Mouse (Mus musculus) urinary bladder, postnatal 4 days (tissue): ENCODE measurements around the gene Trim60.
A peak's percentile ranks its signal among the peaks of the same experiment; 100 is the strongest.
"Not testable (repeated sequence)": the region's sequence is repeated elsewhere in the genome, so short reads cannot be mapped to it uniquely, and the experiment has no call there.

ENCODE experiments used
- DNase-seq, 2 experiments: peaks; one replicate each; pipeline ENCODE4 v3.0.0; 2021 to 2022; ENCODE audit warnings: low spot score in 2 of 2

Trim60 gene

GRCm38 (mm10) chr8:65018423-65018822, at the start of gene Trim60, which contains the start of gene Trim61:
TSS of gene Trim60 (minus strand) at chr8:65018584.
TSS of gene Trim61 (minus strand) at chr8:65018523.
- no peak for DNase-seq

GRCm38 (mm10) chr8:65067694-65068472, 49.5 kb upstream of the Trim60 start:
- no peak for DNase-seq

- DNase-seq = no peak
Measured at GRCm38 (mm10) chr8:65067031-65067430, 48.6 kb upstream of the Trim60 start.

GRCm38 (mm10) chr8:65065622-65066021, 47.2 kb upstream of the Trim60 start:
- no peak for DNase-seq

GRCm38 (mm10) chr8:65064071-65064470, 45.7 kb upstream of the Trim60 start:
- DNase-seq = no peak

- DNase-seq = no peak
Measured at GRCm38 (mm10) chr8:65062195-65062594, 43.8 kb upstream of the Trim60 start.

- DNase-seq = no peak
Measured at GRCm38 (mm10) chr8:65056722-65057121, 38.3 kb upstream of the Trim60 start.

GRCm38 (mm10) chr8:65053968-65054367, 35.6 kb upstream of the Trim60 start:
- no peak for DNase-seq

GRCm38 (mm10) chr8:65053554-65053953, 35.2 kb upstream of the Trim60 start:
- DNase-seq = no peak

GRCm38 (mm10) chr8:65047801-65048200, 29.4 kb upstream of the Trim60 start:
- DNase-seq = no peak

- DNase-seq = no peak
Measured at GRCm38 (mm10) chr8:65047193-65047592, 28.8 kb upstream of the Trim60 start.

- DNase-seq = no peak
Measured at GRCm38 (mm10) chr8:65046565-65046964, 28.2 kb upstream of the Trim60 start.

- no peak for DNase-seq
Measured at GRCm38 (mm10) chr8:65037117-65037533, 18.7 kb upstream of the Trim60 start, which contains the start of gene Apela. TSS of gene Apela (minus strand) at chr8:65037336.

GRCm38 (mm10) chr8:65034136-65034535, 15.8 kb upstream of the Trim60 start:
- DNase-seq = no peak

- no peak for DNase-seq
Measured at GRCm38 (mm10) chr8:65033056-65033455, 14.7 kb upstream of the Trim60 start.

GRCm38 (mm10) chr8:65032107-65032506, 13.7 kb upstream of the Trim60 start:
- no peak for DNase-seq

GRCm38 (mm10) chr8:65030735-65031485, 12.5 kb upstream of the Trim60 start:
- DNase-seq = no peak

- no peak for DNase-seq
Measured at GRCm38 (mm10) chr8:65029776-65030175, 11.4 kb upstream of the Trim60 start.

- no peak for DNase-seq
Measured at GRCm38 (mm10) chr8:65028959-65029686, 10.7 kb upstream of the Trim60 start.

- peak; percentile 20 to 78 for DNase-seq
Measured at GRCm38 (mm10) chr8:65022485-65022884, 4.1 kb upstream of the Trim60 start.

- DNase-seq = not testable (repeated sequence)
Measured at GRCm38 (mm10) chr8:65007616-65008015, 10.8 kb downstream of the Trim60 start.

- no peak for DNase-seq
Measured at GRCm38 (mm10) chr8:64998806-64999365, 19.5 kb downstream of the Trim60 start.
